ENCODE assay signal across 24 mouse cellular contexts in the genomic region with DNA sequence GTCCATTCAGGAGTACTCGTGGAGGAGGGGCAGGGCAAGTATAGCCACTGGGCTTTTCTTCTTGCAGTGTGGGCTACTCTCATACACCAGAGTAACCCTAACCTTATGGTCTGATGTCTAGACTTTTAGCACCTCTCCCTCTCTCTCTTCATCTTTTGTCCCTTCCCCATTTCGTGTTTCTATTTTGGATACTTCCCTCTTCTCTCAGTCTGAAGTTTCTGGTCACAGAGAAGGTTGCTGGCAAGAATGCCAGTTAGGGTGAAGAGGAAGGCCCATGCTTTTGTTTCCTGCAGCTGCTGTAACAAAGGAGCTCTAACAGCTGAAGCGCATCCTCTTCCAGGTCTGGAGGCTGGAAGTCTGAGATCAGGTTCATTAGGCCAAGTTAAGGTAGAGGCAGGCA. TPM values are rescaled to one million over a fixed set of nuclear protein-coding genes. Genes with fewer than 3 reads are reported as not detected.
A peak's percentile ranks its signal among the peaks of the same experiment; 100 is the strongest.
DNase-seq lines count a peak whose midpoint lies in the region; ATAC-seq lines count a peak whose summit lies in the region.
"Had no signal": no experiment of that assay in that cellular context is flagged by ENCODE, and none has a peak within 500 bp of the region (broad histone marks: within the 10 kb centered on the region; RNA-seq: fewer than 3 reads in every experiment).

No protein-coding gene starts in this region.

- H3K9me3 ChIP-seq in kidney, embryonic 14.5 days (ENCODE audit: control insufficient read depth, low read length), result no peaks in the 10 kb centered on the region
- H3K9me3 ChIP-seq: embryonic facial prominence, embryonic 10.5 days; forebrain, embryonic 15.5 days; liver, embryonic 15.5 days; lung, embryonic 15.5 days; neural tube, embryonic 12.5 days had no signal

- H3K27ac ChIP-seq in kidney, embryonic 14.5 days (ENCODE audit: low read depth, low read length), result no peak overlapping the region
- H3K27ac ChIP-seq: embryonic facial prominence, embryonic 10.5 days; forebrain, embryonic 15.5 days; liver, embryonic 15.5 days; lung, embryonic 15.5 days; neural tube, embryonic 12.5 days had no signal

- H3K4me2 ChIP-seq in kidney, embryonic 14.5 days (replicated peaks; ENCODE audit: low read depth, low read length), result no peak overlapping the region
- H3K4me2 ChIP-seq: forebrain, embryonic 15.5 days; heart, embryonic 11.5 days; liver, embryonic 15.5 days; lung, embryonic 15.5 days; neural tube, embryonic 12.5 days had no signal

- H3K4me3 ChIP-seq in kidney, embryonic 14.5 days (ENCODE audit: low read length), result no peak overlapping the region
- H3K4me3 ChIP-seq: embryonic facial prominence, embryonic 10.5 days; forebrain, embryonic 15.5 days; liver, embryonic 15.5 days; lung, embryonic 15.5 days; neural tube, embryonic 12.5 days had no signal

- peak; percentile 15 for DNase-seq in layer of hippocampus, adult 11-12 months (ENCODE audit: low spot score)
- DNase-seq in layer of hippocampus, postnatal 10 days (ENCODE audit: low spot score in 2 of 2), result no peak
- peak; percentile 70 for DNase-seq in A20 (ENCODE audit: low read depth, low spot score)
- no peak for DNase-seq in kidney, postnatal 4 days
- DNase-seq: cerebellum, adult 8-10 months; left cerebral cortex, postnatal 4 days; liver; midbrain, embryonic 14.5 days; right cerebral cortex, postnatal 14 days; thymus, adult 18-20 months; thymus, postnatal 36 days had no signal

- WGBS in kidney, embryonic 14.5 days, result 78% methylated on average over 3 of the region's 3 CpGs

- ATAC-seq in common myeloid progenitor, adult 5-6 weeks (replicated peaks; ENCODE audit: low read depth, poor library complexity, severe bottlenecking), result peak; percentile 64
- peak; percentile 70 for ATAC-seq in megakaryocyte progenitor cell, adult 5-6 weeks (replicated peaks; ENCODE audit: poor library complexity)
- no peak for ATAC-seq in kidney, embryonic 14.5 days (ENCODE audit: low FRiP score, low TSS enrichment)
- ATAC-seq: forebrain, embryonic 15.5 days; intestine, postnatal 0 days; Patski had no signal

- no peaks in the 10 kb centered on the region for H3K27me3 ChIP-seq in kidney, embryonic 14.5 days (ENCODE audit: control insufficient read depth, insufficient read depth, low read length)
- H3K27me3 ChIP-seq: forebrain, embryonic 15.5 days; liver, embryonic 15.5 days; lung, embryonic 15.5 days; neural tube, embryonic 12.5 days had no signal

- H3K4me1 ChIP-seq in kidney, embryonic 14.5 days (ENCODE audit: control insufficient read depth, insufficient read depth, low read length), result no peaks in the 10 kb centered on the region
- H3K4me1 ChIP-seq: embryonic facial prominence, embryonic 10.5 days; forebrain, embryonic 15.5 days; lung, embryonic 15.5 days; neural tube, embryonic 12.5 days had no signal

- H3K9ac ChIP-seq in kidney, embryonic 14.5 days (ENCODE audit: low read depth, low read length), result no peak overlapping the region
- H3K9ac ChIP-seq: forebrain, embryonic 15.5 days; liver, embryonic 15.5 days; lung, embryonic 15.5 days; neural tube, embryonic 12.5 days had no signal

- H3K36me3 ChIP-seq in kidney, embryonic 14.5 days (ENCODE audit: control insufficient read depth, insufficient read depth, low read length), result no peaks in the 10 kb centered on the region
- H3K36me3 ChIP-seq: embryonic facial prominence, embryonic 10.5 days; forebrain, embryonic 15.5 days; liver, embryonic 15.5 days; lung, embryonic 15.5 days; neural tube, embryonic 12.5 days had no signal

RNA-seq across cellular contexts. Expression of gene Il10ra, which starts 11.9 kb away (rescaled TPM):
- 1 to 10 TPM; 1.9 to 2.2 TPM for total RNA-seq in layer of hippocampus, postnatal 10 days (2021)
- 3.5 and 8.2 TPM in 2 replicates for total RNA-seq in common myeloid progenitor, adult 5-6 weeks (2017)
- 2.9 and 3.9 TPM in 2 replicates for total RNA-seq in megakaryocyte progenitor cell, adult 5-6 weeks (2015)
- total RNA-seq in megakaryocyte progenitor cell, adult 5-6 weeks (2017), result 8.1 and 9.2 TPM in 2 replicates
- polyA plus RNA-seq in kidney, embryonic 14.5 days (2014; fragmentation: Nextera tagmentation; extraction: Ambion mirVana), result 0.31 and 0.97 TPM in 2 replicates
- polyA plus RNA-seq: Patski had no signal

RNA-seq across cellular contexts. Expression of gene Tmprss13, which starts 38.0 kb away (rescaled TPM):
- not detected for total RNA-seq in layer of hippocampus, postnatal 10 days (2021)
- not detected in 2 replicates for total RNA-seq in common myeloid progenitor, adult 5-6 weeks (2017)
- total RNA-seq in megakaryocyte progenitor cell, adult 5-6 weeks (2015), result not detected in 2 replicates
- total RNA-seq in megakaryocyte progenitor cell, adult 5-6 weeks (2017), result not detected in 2 replicates
- polyA plus RNA-seq in kidney, embryonic 14.5 days (2014; fragmentation: Nextera tagmentation; extraction: Ambion mirVana), result 0.06 and 0.08 TPM in 2 replicates
- total RNA-seq: left cerebral cortex, adult 18-20 months; left cerebral cortex, postnatal 4 days had no signal
- polyA plus RNA-seq: forebrain, embryonic 15.5 days; large intestine, adult 2 months; liver, embryonic 15.5 days; Patski had no signal

Comparison
In these comparisons a context has a peak if more than half of its experiments do, and no peak if none do; other contexts are left out.
1. DNase-seq: peak in layer of hippocampus, adult 11-12 months (single experiment) and A20 (single experiment); none in layer of hippocampus, postnatal 10 days (0 of 2) and kidney, postnatal 4 days (0 of 2).